Mouse (Mus musculus): ENCODE measurements around the gene Thy1.

DNA sequence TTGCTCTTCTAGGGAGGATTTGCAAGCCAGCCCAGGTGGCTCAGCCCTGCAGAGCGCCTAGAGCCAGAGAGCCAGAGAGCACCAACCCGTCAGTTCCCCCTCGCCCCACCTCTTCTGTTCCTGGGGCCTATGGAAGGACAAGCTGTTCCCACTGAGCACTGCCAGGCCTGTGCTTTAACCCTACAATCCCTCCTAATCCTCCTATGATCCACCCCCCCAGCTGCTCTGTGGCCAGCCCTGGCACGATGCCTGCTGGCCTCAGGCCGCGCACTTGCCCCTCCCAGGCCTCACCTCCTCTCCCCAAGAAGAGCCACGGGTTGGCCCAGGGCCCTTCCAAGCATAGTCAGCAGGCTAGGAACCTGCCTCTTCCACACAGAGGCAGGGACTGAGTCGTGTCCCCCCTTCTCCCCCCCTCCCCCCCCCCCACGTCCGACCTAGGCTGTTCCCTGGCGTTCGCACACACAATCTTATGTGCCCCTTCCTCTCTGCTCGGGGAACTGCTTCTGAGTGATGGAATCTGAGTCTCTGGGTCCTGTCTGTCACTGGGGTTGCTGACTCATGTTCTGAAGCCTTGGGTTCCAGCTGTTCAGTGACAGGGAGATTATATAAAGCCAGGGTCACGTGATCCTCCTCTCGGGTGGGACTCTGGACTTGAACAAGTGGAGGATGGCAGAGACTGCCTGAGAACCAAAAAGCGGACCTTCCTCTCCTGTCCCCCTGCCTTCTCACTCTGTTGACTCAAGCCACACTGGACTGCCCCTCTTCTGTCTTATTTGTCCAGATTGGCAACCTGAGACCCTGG is 36.0 kb downstream of the Thy1 start:
- TF ChIP-seq CTCF (IDR thresholded peaks at IDR 0.05; ENCODE audit: low read depth, low read length) (no peak), POLR2A (IDR thresholded peaks at IDR 0.05; ENCODE audit: extremely low read depth, insufficient read depth, low read length) (0 out of 2 replicates have a peak, but pooled peaks have one; percentile 9)
